Mouse (Mus musculus): ENCODE data around the gene Gstz1. TPM values are rescaled to one million over a fixed set of nuclear protein-coding genes. Genes with fewer than 3 reads are reported as not detected.
"Not testable (repeated sequence)": the region's sequence is repeated elsewhere in the genome, so short reads cannot be mapped to it uniquely, and the experiment has no call there.

Gstz1 gene
- total RNA-seq, 1 experiment from 2014 or later, result 153 TPM

- DNase-seq, result peak; percentile 44
Observed at GRCm38 (mm10) chr12:87157361-87157760, 10.4 kb downstream of the Gstz1 start.

GRCm38 (mm10) chr12:87158099-87158498, 11.1 kb downstream of the Gstz1 start:
- DNase-seq, result no peak

- DNase-seq, result no peak
Observed at GRCm38 (mm10) chr12:87160310-87160709, 13.3 kb downstream of the Gstz1 start.

- DNase-seq, result no peak
Observed at GRCm38 (mm10) chr12:87160815-87161214, 13.8 kb downstream of the Gstz1 start.

GRCm38 (mm10) chr12:87175194-87175946, 28.4 kb downstream of the Gstz1 start:
- DNase-seq, result no peak

GRCm38 (mm10) chr12:87177631-87178030, 30.7 kb downstream of the Gstz1 start:
- peak; percentile 76 for DNase-seq

GRCm38 (mm10) chr12:87193008-87193407, 46.0 kb downstream of the Gstz1 start:
- DNase-seq, result no peak

GRCm38 (mm10) chr12:87195069-87195468, 48.1 kb downstream of the Gstz1 start:
- DNase-seq, result no peak

GRCm38 (mm10) chr12:87196310-87196709, 49.3 kb downstream of the Gstz1 start:
- DNase-seq, result no peak

GRCm38 (mm10) chr12:87198792-87199191, 51.8 kb downstream of the Gstz1 start:
- DNase-seq, result peak; percentile 23

- DNase-seq, result peak; percentile 63
Observed at GRCm38 (mm10) chr12:87199206-87199972, 52.4 kb downstream of the Gstz1 start, which contains the start of gene Samd15. Gene Samd15, plus strand, starts transcription at chr12:87199723.

GRCm38 (mm10) chr12:87199973-87200586, 53.1 kb downstream of the Gstz1 start, which contains the start of gene Tmed8:
Gene Tmed8, minus strand, starts transcription at chr12:87200454.
- DNase-seq, result peak; percentile 89

- DNase-seq, result no peak
Observed at GRCm38 (mm10) chr12:87201694-87202093, 54.7 kb downstream of the Gstz1 start.

- DNase-seq, result not testable (repeated sequence)
Observed at GRCm38 (mm10) chr12:87205789-87206188, 58.8 kb downstream of the Gstz1 start.

- no peak for DNase-seq
Observed at GRCm38 (mm10) chr12:87212844-87213606, 66.1 kb downstream of the Gstz1 start.

Other genes with a start within 250 kb of the Gstz1 start
- 26.2 and 29.1 TPM in 2 replicates for gene Cipc, start 200.1 kb upstream of the Gstz1 start, total RNA-seq (2021)
- gene Zdhhc22, start 156.7 kb upstream of the Gstz1 start, total RNA-seq (2021), result 0.59 and 1.1 TPM in 2 replicates
- 1.3 and 1.4 TPM in 2 replicates for gene Tmem63c, start 125.8 kb upstream of the Gstz1 start, total RNA-seq (2021)
- gene Ngb, start 44.6 kb upstream of the Gstz1 start, total RNA-seq (2021), result 0.41 and 0.60 TPM in 2 replicates
- 13.2 and 14.7 TPM in 2 replicates for gene Pomt2, start 803 bp downstream of the Gstz1 start, total RNA-seq (2021)
- gene Samd15, start 52.6 kb downstream of the Gstz1 start, total RNA-seq (2021), result 2.0 and 2.7 TPM in 2 replicates
- gene Tmed8, start 53.3 kb downstream of the Gstz1 start, total RNA-seq (2021), result 22.6 and 23.4 TPM in 2 replicates
- 0.33 and 0.90 TPM in 2 replicates for gene Noxred1, start 91.6 kb downstream of the Gstz1 start, total RNA-seq (2021)
- 35.6 and 41.5 TPM in 2 replicates for gene Vipas39, start 119.1 kb downstream of the Gstz1 start, total RNA-seq (2021)
- gene Ahsa1, start 119.3 kb downstream of the Gstz1 start, total RNA-seq (2021), result 139 and 160 TPM in 2 replicates
- gene Ism2, start 152.5 kb downstream of the Gstz1 start, total RNA-seq (2021), result 0.34 TPM in 1 of 2 replicates, not detected in the other
- 174 and 200 TPM in 2 replicates for gene Sptlc2, start 241.2 kb downstream of the Gstz1 start, total RNA-seq (2021)